Mouse (Mus musculus) embryonic facial prominence, embryonic 13.5 days (tissue): ENCODE measurements around the gene Serinc3. TPM values are rescaled to one million over a fixed set of nuclear protein-coding genes. Genes with fewer than 3 reads are reported as not detected.
"Not testable (repeated sequence)": the region's sequence is repeated elsewhere in the genome, so short reads cannot be mapped to it uniquely, and the experiment has no call there.

Experiments used
- ATAC-seq: fragments of 200-750 bp; cut with Nextera tagmentation; 2 replicates; pipeline ENCODE4 v1.8.0; 2017; ENCODE audit warnings: low read depth; ENCODE audit not compliant: insufficient number of reproducible peaks, insufficient read depth, low FRiP score, low TSS enrichment
- H3K27ac ChIP-seq: fragments of 300-500 bp; sonication (generic); 2 replicates; pipeline ENCODE4 v1.5.1; 2015; ENCODE audit warnings: moderate library complexity, mild to moderate bottlenecking, inconsistent platforms
- H3K27me3 ChIP-seq: fragments of 300-500 bp; sonication (generic); 2 replicates; pipeline ENCODE4 v1.6.1; 2015; ENCODE audit warnings: mild to moderate bottlenecking, inconsistent platforms
- H3K36me3 ChIP-seq: fragments of 300-500 bp; sonication (generic); 2 replicates; pipeline ENCODE4 v1.6.1; 2015; ENCODE audit warnings: mild to moderate bottlenecking, inconsistent platforms
- H3K4me1 ChIP-seq: fragments of 300-500 bp; sonication (generic); 2 replicates; pipeline ENCODE4 v1.6.1; 2015; ENCODE audit warnings: inconsistent platforms
- H3K4me2 ChIP-seq: fragments of 300-500 bp; sonication (generic); 2 replicates; pipeline ENCODE4 v1.6.1; 2015; ENCODE audit warnings: moderate library complexity, mild to moderate bottlenecking, inconsistent platforms
- H3K4me3 ChIP-seq: fragments of 300-500 bp; sonication (generic); 2 replicates; pipeline ENCODE4 v1.5.1; 2015; ENCODE audit warnings: mild to moderate bottlenecking, inconsistent platforms
- H3K9ac ChIP-seq: fragments of 300-500 bp; sonication (generic); 2 replicates; pipeline ENCODE4 v1.6.1; 2015; ENCODE audit warnings: mild to moderate bottlenecking, inconsistent platforms
- H3K9me3 ChIP-seq: fragments of 300-500 bp; sonication (generic); 2 replicates; pipeline ENCODE4 v1.6.1; 2016; ENCODE audit warnings: inconsistent platforms
- WGBS: fragments of 180-500 bp; shearing (Covaris S2); methylation state at CpG from one replicate; pipeline ENCODE4 v1.1.7; 2015; ENCODE audit warnings: mixed read lengths; 5-methylcytosine and 5-hydroxymethylcytosine counted together
- polyA plus RNA-seq: library from polyadenylated mRNA; unstranded; fragments of >200 nt; fragmentation: Nextera tagmentation; extraction: Ambion mirVana; gene quantifications from 2 replicates; pipeline ENCODE4 v1.2.1, GENCODE M21; 2015

Gene Serinc3
- polyA plus RNA-seq, 1 experiment from 2014 or later, result 26.4 TPM

GRCm38 (mm10) chr2:163642685-163643575 is 2.0 kb downstream of the Serinc3 start:
- H3K4me3 ChIP-seq, result peak overlapping the region; percentile 91; the same call in 1 of the 2 replicates
- H3K27ac ChIP-seq, result no peak overlapping the region
- 87% methylated on average over 30 of the region's 30 CpGs for WGBS
- peaks cover 22% of the 10 kb centered on the region for H3K4me1 ChIP-seq
- H3K36me3 ChIP-seq, result peaks cover 11% of the 10 kb centered on the region; the same call in 1 of the 2 replicates
- no peak for ATAC-seq
- no peaks in the 10 kb centered on the region for H3K9me3 ChIP-seq
- H3K27me3 ChIP-seq, result no peaks in the 10 kb centered on the region
- no peak overlapping the region for H3K9ac ChIP-seq
- peak overlapping the region; percentile 64 for H3K4me2 ChIP-seq

GRCm38 (mm10) chr2:163641681-163642080 is 3.2 kb downstream of the Serinc3 start:
- ATAC-seq, result no peak
- peaks cover 22% of the 10 kb centered on the region for H3K4me1 ChIP-seq
- WGBS, result 81% methylated on average over 3 of the region's 3 CpGs
- H3K4me2 ChIP-seq, result 0 out of 2 replicates have a peak overlapping the region, but pooled peaks have one; percentile 2
- 0 out of 2 replicates have a peak overlapping the region, but pooled peaks have one; percentile 27 for H3K9ac ChIP-seq
- no peak overlapping the region for H3K4me3 ChIP-seq
- H3K9me3 ChIP-seq, result no peaks in the 10 kb centered on the region
- no peaks in the 10 kb centered on the region for H3K27me3 ChIP-seq
- H3K36me3 ChIP-seq, result peaks cover 12% of the 10 kb centered on the region; the same call in 1 of the 2 replicates
- no peak overlapping the region for H3K27ac ChIP-seq

- H3K4me3 ChIP-seq, result no peak overlapping the region
- peaks cover 21% of the 10 kb centered on the region for H3K4me1 ChIP-seq
- H3K27ac ChIP-seq, result no peak overlapping the region
- H3K4me2 ChIP-seq, result no peak overlapping the region
- no peaks in the 10 kb centered on the region for H3K27me3 ChIP-seq
- H3K9ac ChIP-seq, result no peak overlapping the region
- H3K9me3 ChIP-seq, result no peaks in the 10 kb centered on the region
- no peak for ATAC-seq
- WGBS, result 81% methylated on average over 3 of the region's 3 CpGs
- H3K36me3 ChIP-seq, result peaks cover 19% of the 10 kb centered on the region
Measured at GRCm38 (mm10) chr2:163640493-163640892, 4.4 kb downstream of the Serinc3 start.

GRCm38 (mm10) chr2:163637655-163638266 is 7.2 kb downstream of the Serinc3 start:
- H3K36me3 ChIP-seq, result peaks cover 35% of the 10 kb centered on the region
- no peak for ATAC-seq
- 68% methylated on average over 5 of the region's 5 CpGs for WGBS

GRCm38 (mm10) chr2:163636057-163636456 is 8.9 kb downstream of the Serinc3 start:
- no peaks in the 10 kb centered on the region for H3K27me3 ChIP-seq
- H3K9ac ChIP-seq, result no peak overlapping the region
- H3K4me2 ChIP-seq, result no peak overlapping the region
- no peak for ATAC-seq
- H3K36me3 ChIP-seq, result peaks cover 52% of the 10 kb centered on the region
- H3K4me3 ChIP-seq, result no peak overlapping the region
- no peaks in the 10 kb centered on the region for H3K9me3 ChIP-seq
- no peak overlapping the region for H3K27ac ChIP-seq
- H3K4me1 ChIP-seq, result no peaks in the 10 kb centered on the region
- WGBS, result 86% methylated on average over 2 of the region's 2 CpGs

More at GRCm38 (mm10) chr2:163637655-163638266, 7.2 kb downstream of the Serinc3 start:
- Histone ChIP-seq H3K27ac (no peak overlapping the region), H3K4me2 (no peak overlapping the region), H3K27me3 (no peaks in the 10 kb centered on the region), H3K9me3 (no peaks in the 10 kb centered on the region), H3K9ac (no peak overlapping the region), H3K4me1 (peaks cover 6% of the 10 kb centered on the region), H3K4me3 (no peak overlapping the region)

- Histone ChIP-seq H3K4me3 (no peak overlapping the region), H3K9ac (no peak overlapping the region), H3K27ac (no peak overlapping the region), H3K27me3 (no peaks in the 10 kb centered on the region), H3K4me2 (no peak overlapping the region), H3K36me3 (peaks cover 63% of the 10 kb centered on the region), H3K9me3 (no peaks in the 10 kb centered on the region), H3K4me1 (no peaks in the 10 kb centered on the region)
- no peak for ATAC-seq
- 82% methylated on average over 2 of the region's 2 CpGs for WGBS
Measured at GRCm38 (mm10) chr2:163634211-163634610, 10.7 kb downstream of the Serinc3 start.

GRCm38 (mm10) chr2:163631715-163632114 is 13.2 kb downstream of the Serinc3 start:
- Histone ChIP-seq H3K36me3 (peaks cover 81% of the 10 kb centered on the region), H3K9ac (no peak overlapping the region), H3K27me3 (no peaks in the 10 kb centered on the region), H3K4me3 (no peak overlapping the region), H3K4me2 (no peak overlapping the region), H3K9me3 (no peaks in the 10 kb centered on the region), H3K4me1 (no peaks in the 10 kb centered on the region), H3K27ac (no peak overlapping the region)
- WGBS, result 95% methylated on average over 2 of the region's 2 CpGs
- no peak for ATAC-seq

- H3K27me3 ChIP-seq, result no peaks in the 10 kb centered on the region
- peaks cover 85% of the 10 kb centered on the region for H3K36me3 ChIP-seq
- no peak overlapping the region for H3K27ac ChIP-seq
- no peak for ATAC-seq
- WGBS, result 91% methylated on average over 4 of the region's 4 CpGs
- no peak overlapping the region for H3K4me3 ChIP-seq
- no peaks in the 10 kb centered on the region for H3K9me3 ChIP-seq
- H3K4me1 ChIP-seq, result no peaks in the 10 kb centered on the region
- no peak overlapping the region for H3K4me2 ChIP-seq
- H3K9ac ChIP-seq, result no peak overlapping the region
Measured at GRCm38 (mm10) chr2:163631223-163631622, 13.7 kb downstream of the Serinc3 start.

GRCm38 (mm10) chr2:163621401-163621800 is 23.5 kb downstream of the Serinc3 start:
- H3K9ac ChIP-seq, H3K27ac ChIP-seq, ATAC-seq, H3K9me3 ChIP-seq, H3K4me2 ChIP-seq, H3K27me3 ChIP-seq, H3K4me3 ChIP-seq, H3K4me1 ChIP-seq: not testable (repeated sequence)
- H3K36me3 ChIP-seq, result peaks cover 90% of the 10 kb centered on the region
- WGBS, result 94% methylated on average over 3 of the region's 3 CpGs

- Histone ChIP-seq H3K27me3 (no peaks in the 10 kb centered on the region), H3K4me1 (no peaks in the 10 kb centered on the region), H3K36me3 (peaks cover 90% of the 10 kb centered on the region), H3K4me3 (no peak overlapping the region), H3K27ac (no peak overlapping the region), H3K9ac (no peak overlapping the region), H3K4me2 (no peak overlapping the region), H3K9me3 (no peaks in the 10 kb centered on the region)
- WGBS, result 77% methylated on average over 8 of the region's 8 CpGs
- ATAC-seq, result no peak
Measured at GRCm38 (mm10) chr2:163620451-163620850, 24.5 kb downstream of the Serinc3 start.

GRCm38 (mm10) chr2:163617874-163618273 is 27.1 kb downstream of the Serinc3 start:
- Histone ChIP-seq H3K36me3 (peaks cover 96% of the 10 kb centered on the region), H3K27me3 (no peaks in the 10 kb centered on the region), H3K4me2 (no peak overlapping the region), H3K4me3 (no peak overlapping the region), H3K4me1 (no peaks in the 10 kb centered on the region), H3K9me3 (no peaks in the 10 kb centered on the region), H3K27ac (no peak overlapping the region), H3K9ac (no peak overlapping the region)
- ATAC-seq, result no peak
- 89% methylated on average over 4 of the region's 4 CpGs for WGBS
